Mouse (Mus musculus) lung, embryonic 16.5 days (tissue): ENCODE measurements around the gene Gli1. TPM values are rescaled to one million over a fixed set of nuclear protein-coding genes. Genes with fewer than 3 reads are reported as not detected.

ENCODE experiments used
- ATAC-seq: fragments of 200-750 bp; cut with Nextera tagmentation; 2 replicates; pipeline ENCODE4 v1.8.0; 2017; ENCODE audit warnings: low read depth, mild to moderate bottlenecking, moderate library complexity
- H3K27ac ChIP-seq: fragments of 300-500 bp; sonication (generic); 2 replicates; pipeline ENCODE4 v1.5.1; 2014; ENCODE audit warnings: mild to moderate bottlenecking, control low read depth, low read length
- H3K27me3 ChIP-seq: fragments of 300-500 bp; sonication (generic); 2 replicates; pipeline ENCODE4 v1.6.1; 2014; ENCODE audit warnings: low read depth, low read length, mixed read lengths; ENCODE audit not compliant: control insufficient read depth, insufficient read depth
- H3K36me3 ChIP-seq: fragments of 300-500 bp; sonication (generic); 2 replicates; pipeline ENCODE4 v1.6.1; 2014; ENCODE audit warnings: low read length; ENCODE audit not compliant: control insufficient read depth, insufficient read depth
- H3K4me1 ChIP-seq: fragments of 300-500 bp; sonication (generic); replicated peaks from 2 replicates; pipeline ENCODE4 v1.6.1; 2014; ENCODE audit warnings: low read length, mixed read lengths; ENCODE audit not compliant: control insufficient read depth, insufficient read depth
- H3K4me2 ChIP-seq: fragments of 300-500 bp; sonication (generic); 2 replicates; pipeline ENCODE4 v1.6.1; 2014; ENCODE audit warnings: low read depth, low read length, control low read depth
- H3K4me3 ChIP-seq: fragments of 300-500 bp; sonication (generic); 2 replicates; pipeline ENCODE4 v1.5.1; 2014; ENCODE audit warnings: mild to moderate bottlenecking, low read length, control low read depth
- H3K9ac ChIP-seq: fragments of 300-500 bp; sonication (generic); 2 replicates; pipeline ENCODE4 v1.6.1; 2014; ENCODE audit warnings: low read length, control low read depth
- H3K9me3 ChIP-seq: fragments of 300-500 bp; sonication (generic); 2 replicates; pipeline ENCODE4 v1.6.1; 2016; ENCODE audit warnings: low read length; ENCODE audit not compliant: control insufficient read depth
- WGBS: fragments of 180-500 bp; shearing (Covaris S2); extraction: QIAGEN DNeasy Blood & Tissue Kit; methylation state at CpG from one replicate; pipeline ENCODE4 v1.1.7; 2014; 5-methylcytosine and 5-hydroxymethylcytosine counted together
- polyA plus RNA-seq: library from polyadenylated mRNA; unstranded; fragments of >200 nt; fragmentation: Nextera tagmentation; extraction: Ambion mirVana; gene quantifications from 2 replicates; pipeline ENCODE4 v1.2.1, GENCODE M21; 2015

The Gli1 gene
- polyA plus RNA-seq, 1 experiment from 2014 or later, result 10.5 TPM

- Histone ChIP-seq H3K9me3 (no peaks in the 10 kb centered on the region), H3K27ac (peak overlapping the region; percentile 94), H3K4me3 (peak overlapping the region; percentile 62), H3K27me3 (peaks cover 7% of the 10 kb centered on the region), H3K4me1 (peaks cover 14% of the 10 kb centered on the region), H3K9ac (peak overlapping the region; percentile 66), H3K36me3 (peaks cover 3% of the 10 kb centered on the region; the same call in 1 of the 2 replicates), H3K4me2 (peak overlapping the region; percentile 97)
- peak; percentile 72 for ATAC-seq
- under 1% methylated on average over 31 of the region's 31 CpGs for WGBS
Measured at GRCm38 (mm10) chr10:127338930-127339682, 2.7 kb downstream of the Gli1 start.

- Histone ChIP-seq H3K4me3 (no peak overlapping the region), H3K36me3 (peaks cover 8% of the 10 kb centered on the region; the same call in 1 of the 2 replicates), H3K27me3 (peaks cover 7% of the 10 kb centered on the region), H3K9me3 (no peaks in the 10 kb centered on the region), H3K4me1 (peaks cover 14% of the 10 kb centered on the region), H3K27ac (no peak overlapping the region), H3K4me2 (no peak overlapping the region), H3K9ac (no peak overlapping the region)
- WGBS, result 70% methylated on average over 6 of the region's 6 CpGs
- no peak for ATAC-seq
Measured at GRCm38 (mm10) chr10:127337536-127338099, 4.2 kb downstream of the Gli1 start.

GRCm38 (mm10) chr10:127336952-127337351 is 4.8 kb downstream of the Gli1 start:
- Histone ChIP-seq H3K9ac (no peak overlapping the region), H3K27me3 (peaks cover 7% of the 10 kb centered on the region), H3K27ac (no peak overlapping the region), H3K4me3 (no peak overlapping the region), H3K36me3 (peaks cover 8% of the 10 kb centered on the region; the same call in 1 of the 2 replicates), H3K9me3 (no peaks in the 10 kb centered on the region), H3K4me1 (peaks cover 9% of the 10 kb centered on the region), H3K4me2 (no peak overlapping the region)
- 60% methylated on average over 5 of the region's 5 CpGs for WGBS
- no peak for ATAC-seq

- H3K27me3 ChIP-seq, result peaks cover 3% of the 10 kb centered on the region; the same call in 1 of the 2 replicates
- H3K9ac ChIP-seq, result no peak overlapping the region
- peaks cover 6% of the 10 kb centered on the region for H3K4me1 ChIP-seq
- no peak for ATAC-seq
- H3K9me3 ChIP-seq, result no peaks in the 10 kb centered on the region
- H3K36me3 ChIP-seq, result peaks cover 8% of the 10 kb centered on the region; the same call in 1 of the 2 replicates
- WGBS, result 54% methylated on average over 1 of the region's 1 CpGs
- no peak overlapping the region for H3K27ac ChIP-seq
- no peak overlapping the region for H3K4me3 ChIP-seq
- H3K4me2 ChIP-seq, result no peak overlapping the region
Measured at GRCm38 (mm10) chr10:127335271-127335670, 6.5 kb downstream of the Gli1 start.

GRCm38 (mm10) chr10:127333152-127333551 is 8.6 kb downstream of the Gli1 start:
- Histone ChIP-seq H3K36me3 (peaks cover 8% of the 10 kb centered on the region; the same call in 1 of the 2 replicates), H3K27ac (no peak overlapping the region), H3K4me1 (no peaks in the 10 kb centered on the region), H3K4me3 (no peak overlapping the region), H3K9ac (no peak overlapping the region), H3K9me3 (no peaks in the 10 kb centered on the region), H3K27me3 (peaks cover 9% of the 10 kb centered on the region), H3K4me2 (no peak overlapping the region)
- ATAC-seq, result no peak
- WGBS, result 63% methylated on average over 5 of the region's 5 CpGs

GRCm38 (mm10) chr10:127332211-127332874 is 9.4 kb downstream of the Gli1 start:
- Histone ChIP-seq H3K36me3 (peaks cover 8% of the 10 kb centered on the region; the same call in 1 of the 2 replicates), H3K4me2 (no peak overlapping the region), H3K9ac (no peak overlapping the region), H3K27ac (no peak overlapping the region), H3K27me3 (peaks cover 17% of the 10 kb centered on the region), H3K4me1 (no peaks in the 10 kb centered on the region), H3K4me3 (no peak overlapping the region), H3K9me3 (no peaks in the 10 kb centered on the region; the same call in 1 of the 2 replicates)
- ATAC-seq, result no peak
- 50% methylated on average over 31 of the region's 31 CpGs for WGBS

GRCm38 (mm10) chr10:127330212-127330611 is 11.6 kb downstream of the Gli1 start:
- Histone ChIP-seq H3K4me3 (no peak overlapping the region), H3K27ac (no peak overlapping the region), H3K9me3 (peaks cover 4% of the 10 kb centered on the region; the same call in 1 of the 2 replicates), H3K4me1 (peaks cover 11% of the 10 kb centered on the region), H3K36me3 (peaks cover 8% of the 10 kb centered on the region; the same call in 1 of the 2 replicates), H3K4me2 (no peak overlapping the region), H3K27me3 (peaks cover 38% of the 10 kb centered on the region), H3K9ac (no peak overlapping the region)
- WGBS, result 72% methylated on average over 7 of the region's 7 CpGs
- ATAC-seq, result no peak

GRCm38 (mm10) chr10:127327461-127328145 is 14.2 kb downstream of the Gli1 start:
- no peak overlapping the region for H3K4me3 ChIP-seq
- peaks cover 45% of the 10 kb centered on the region for H3K27me3 ChIP-seq
- no peak overlapping the region for H3K27ac ChIP-seq
- no peak for ATAC-seq
- no peak overlapping the region for H3K4me2 ChIP-seq
- WGBS, result 40% methylated on average over 18 of the region's 18 CpGs
- peaks cover 4% of the 10 kb centered on the region; the same call in 1 of the 2 replicates for H3K9me3 ChIP-seq
- no peak overlapping the region for H3K9ac ChIP-seq
- H3K36me3 ChIP-seq, result no peaks in the 10 kb centered on the region
- H3K4me1 ChIP-seq, result peaks cover 11% of the 10 kb centered on the region
